Mouse (Mus musculus) embryonic fibroblast, embryonic 13.5 days (primary cell): ENCODE measurements around the gene Ifitm10.
"Not testable (repeated sequence)": the region's sequence is repeated elsewhere in the genome, so short reads cannot be mapped to it uniquely, and the experiment has no call there.

Experiments
- CTCF ChIP-seq: IDR thresholded peaks from 2 replicates; pipeline ENCODE4 v1.5.1; 2011; ENCODE audit warnings: mild to moderate bottlenecking, control low read depth, low read length, moderate library complexity, borderline replicate concordance; ENCODE audit not compliant: insufficient read depth
- POLR2A ChIP-seq: IDR thresholded peaks from 2 replicates; pipeline ENCODE4 v1.6.1; 2011; ENCODE audit warnings: low read depth, mild to moderate bottlenecking, control low read depth, low read length, moderate library complexity

- TF ChIP-seq CTCF, POLR2A: not testable (repeated sequence)
These were observed 77.4 kb downstream of the Ifitm10 start for GRCm38 (mm10) chr7:142296108-142296507.
